Comparison of ENCODE assay signal across 16 mouse cellular contexts in genomic region chr14:24744451-24744850, GRCm38 (mm10).
"Had no signal": no experiment of that assay in that cellular context is flagged by ENCODE, and none has a peak within 500 bp of the region (broad histone marks: within the 10 kb centered on the region; RNA-seq: fewer than 3 reads in every experiment).

No protein-coding gene starts in this region.

- H3K27me3 ChIP-seq: limb, embryonic 12.5 days; liver, embryonic 13.5 days; lung, embryonic 15.5 days; stomach, embryonic 15.5 days had no signal

- H3K9me3 ChIP-seq: limb, embryonic 12.5 days; liver, embryonic 13.5 days; lung, embryonic 15.5 days; megakaryocyte, embryonic 14.5 days; stomach, embryonic 15.5 days had no signal

- H3K4me3 ChIP-seq: layer of hippocampus, adult 2 months; limb, embryonic 12.5 days; liver, embryonic 13.5 days; lung, embryonic 15.5 days; megakaryocyte, embryonic 14.5 days; stomach, embryonic 15.5 days had no signal

- H3K36me3 ChIP-seq: limb, embryonic 12.5 days; liver, embryonic 13.5 days; lung, embryonic 15.5 days; stomach, embryonic 15.5 days had no signal

- H3K27ac ChIP-seq: kidney, postnatal 0 days; layer of hippocampus, adult 2 months; limb, embryonic 12.5 days; liver, embryonic 13.5 days; lung, embryonic 15.5 days; macrophage; stomach, embryonic 15.5 days had no signal

- DNase-seq: kidney, adult 9 months; kidney, postnatal 4 days; liver; liver, embryonic 13.5 days; liver, postnatal 0 days; lung, postnatal 14 days; right cerebral cortex, postnatal 14 days; thymus, adult 2 months; thymus, postnatal 25 days had no signal

- ATAC-seq: liver, postnatal 0 days had no signal

- H3K4me1 ChIP-seq: liver, embryonic 13.5 days; megakaryocyte, embryonic 14.5 days had no signal

- H3K9ac ChIP-seq: limb, embryonic 12.5 days; liver, embryonic 13.5 days; liver, postnatal 0 days; lung, embryonic 15.5 days; stomach, embryonic 15.5 days had no signal

- H3K4me2 ChIP-seq: limb, embryonic 12.5 days; liver, embryonic 13.5 days; lung, embryonic 15.5 days; stomach, embryonic 15.5 days had no signal
